Mouse (Mus musculus) large intestine, adult 2 months (tissue): Measurements from ENCODE around the gene Negr1. TPM values are rescaled to one million over a fixed set of nuclear protein-coding genes. Genes with fewer than 3 reads are reported as not detected.

ENCODE experiments used
- DNase-seq: peaks from one replicate; pipeline ENCODE4 v3.0.0-alpha.2; 2012; ENCODE audit warnings: low read depth, low spot score
- WGBS: fragments of 180-500 bp; shearing (Covaris S2); methylation state at CpG from one replicate; pipeline ENCODE4 v1.1.7; 2018; 5-methylcytosine and 5-hydroxymethylcytosine counted together
- polyA plus RNA-seq: library from polyadenylated mRNA; depleted of rRNA; stranded (reverse); fragments of >200 nt; gene quantifications from 2 replicates; pipeline ENCODE4 v1.2.3, GENCODE M21; 2012

Gene Negr1
- polyA plus RNA-seq, 1 experiment = 0.24 TPM

GRCm38 (mm10) chr3:156886915-156887314, 325.3 kb downstream of the Negr1 start:
- no peak for DNase-seq
- WGBS = 66% methylated on average over 3 of the region's 3 CpGs

- WGBS = 44% methylated on average over 4 of the region's 4 CpGs
- no peak for DNase-seq
These were observed 329.4 kb downstream of the Negr1 start for GRCm38 (mm10) chr3:156890986-156891385.

DNA sequence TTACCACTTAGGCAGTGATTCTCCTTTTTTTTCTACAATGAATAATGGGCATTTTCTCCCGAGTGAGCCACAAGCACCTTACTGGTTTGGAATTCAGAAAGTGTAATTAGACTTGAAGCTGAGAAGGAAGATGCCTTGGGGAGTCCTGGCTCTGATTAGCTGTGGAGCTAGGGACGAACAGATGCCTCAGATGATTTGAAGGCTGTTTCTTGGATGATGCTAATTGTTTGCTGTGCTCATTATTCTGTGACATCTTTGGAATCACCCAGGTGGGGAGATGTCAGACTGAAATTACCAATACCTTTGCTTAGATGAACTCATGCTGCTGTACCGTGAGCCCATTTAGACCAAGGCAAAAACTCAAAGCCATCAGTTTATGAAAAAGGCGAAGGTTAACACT, 333.7 kb downstream of the Negr1 start:
- DNase-seq = no peak
- WGBS = 61% methylated on average over 4 of the region's 4 CpGs

DNA sequence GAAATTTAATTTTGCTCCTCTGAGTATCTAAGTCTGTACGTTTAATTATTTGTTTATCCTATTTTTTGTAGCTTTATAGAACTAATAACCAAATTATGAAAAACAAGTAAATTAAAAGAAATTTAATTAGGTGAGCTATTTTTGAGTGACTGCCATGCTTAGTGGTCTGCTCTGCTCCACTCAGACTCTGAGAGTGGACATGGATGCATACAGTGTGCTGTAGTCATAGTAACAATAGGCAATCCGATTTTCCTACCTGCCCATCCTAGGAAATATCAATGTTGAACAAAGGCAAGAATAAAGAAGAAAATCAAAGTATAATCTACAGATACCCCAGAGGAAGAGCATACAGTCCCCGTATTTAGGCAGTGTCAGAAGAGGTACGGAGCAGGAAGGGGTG, 334.5 kb downstream of the Negr1 start:
- 75% methylated on average over 4 of the region's 4 CpGs for WGBS

GRCm38 (mm10) chr3:156896552-156896951, 335.0 kb downstream of the Negr1 start:
- DNase-seq = no peak
- 27% methylated on average over 1 of the region's 1 CpGs for WGBS

More for the DNA sequence above, 334.5 kb downstream of the Negr1 start:
- no peak for DNase-seq

DNA sequence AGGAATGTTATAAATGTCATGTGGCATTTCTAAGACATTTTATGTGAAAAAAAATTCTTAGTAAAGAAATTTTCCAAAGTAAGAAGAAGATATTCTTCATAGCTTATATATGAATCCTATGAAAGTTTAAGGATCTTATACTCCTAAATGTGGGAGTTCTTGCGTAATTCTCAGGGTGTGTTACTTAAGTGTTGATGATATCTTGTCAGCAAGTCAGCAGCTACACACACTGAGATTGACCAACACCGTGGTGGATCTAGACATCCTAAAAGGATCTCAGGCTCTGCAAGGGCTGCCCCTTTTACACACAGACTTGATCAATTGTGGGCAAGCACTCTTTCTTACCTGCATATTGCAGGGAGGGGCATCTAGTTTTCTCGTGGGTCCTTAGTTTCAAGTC, 339.5 kb downstream of the Negr1 start:
- WGBS = 82% methylated on average over 3 of the region's 3 CpGs

GRCm38 (mm10) chr3:156903925-156904576, 342.5 kb downstream of the Negr1 start:
- no peak for DNase-seq
- WGBS = 87% methylated on average over 9 of the region's 9 CpGs

More for the DNA sequence above, 339.5 kb downstream of the Negr1 start:
- DNase-seq = no peak

DNA sequence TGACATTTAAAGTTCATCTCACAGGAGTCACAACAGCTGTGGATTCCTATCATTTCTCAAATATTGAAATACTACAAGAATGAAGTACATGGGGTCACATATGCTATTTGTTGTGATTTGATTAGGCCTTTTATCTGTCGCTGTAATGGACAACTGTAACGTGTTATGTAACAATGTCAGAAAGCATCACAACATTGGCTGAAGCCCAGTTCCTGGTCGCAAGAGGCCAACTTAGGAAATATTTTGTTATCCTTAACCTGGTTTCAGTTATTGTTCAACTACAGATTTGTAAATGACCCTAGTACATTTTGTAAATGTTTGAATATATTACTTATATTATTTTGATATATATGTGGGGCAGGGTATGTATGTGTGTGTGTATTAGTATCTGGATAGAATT, 351.2 kb downstream of the Negr1 start:
- DNase-seq = no peak
- WGBS = 85% methylated on average over 3 of the region's 3 CpGs

GRCm38 (mm10) chr3:156921369-156921768, 359.8 kb downstream of the Negr1 start:
- no peak for DNase-seq

DNA sequence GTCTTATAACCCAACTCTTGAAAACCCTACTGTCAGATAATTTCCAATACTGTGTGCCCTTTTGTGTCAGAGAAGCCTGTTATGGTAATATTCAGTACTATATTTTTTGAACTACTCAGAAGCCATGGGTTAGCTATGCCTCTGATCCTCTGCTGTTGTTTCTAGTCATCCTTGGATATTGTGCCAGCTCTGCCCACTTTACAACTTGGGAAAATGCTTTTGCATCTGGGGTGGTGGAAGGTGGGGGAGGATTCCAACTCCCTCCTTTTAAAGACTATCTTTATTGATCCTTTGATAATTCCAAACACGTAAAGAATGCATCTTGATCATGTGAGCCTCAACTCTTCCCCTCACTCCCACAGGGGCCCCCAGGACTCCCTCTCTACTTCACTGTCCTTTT, 361.6 kb downstream of the Negr1 start:
- no peak for DNase-seq
- 63% methylated on average over 1 of the region's 1 CpGs for WGBS

GRCm38 (mm10) chr3:156925102-156925501, 363.5 kb downstream of the Negr1 start:
- 88% methylated on average over 5 of the region's 5 CpGs for WGBS
- DNase-seq = no peak

GRCm38 (mm10) chr3:156928396-156929061, 366.9 kb downstream of the Negr1 start:
- no peak for DNase-seq
- 55% methylated on average over 5 of the region's 5 CpGs for WGBS

- DNase-seq = no peak
- WGBS = 66% methylated on average over 3 of the region's 3 CpGs
These were observed 367.4 kb downstream of the Negr1 start for GRCm38 (mm10) chr3:156929062-156929397.

DNA sequence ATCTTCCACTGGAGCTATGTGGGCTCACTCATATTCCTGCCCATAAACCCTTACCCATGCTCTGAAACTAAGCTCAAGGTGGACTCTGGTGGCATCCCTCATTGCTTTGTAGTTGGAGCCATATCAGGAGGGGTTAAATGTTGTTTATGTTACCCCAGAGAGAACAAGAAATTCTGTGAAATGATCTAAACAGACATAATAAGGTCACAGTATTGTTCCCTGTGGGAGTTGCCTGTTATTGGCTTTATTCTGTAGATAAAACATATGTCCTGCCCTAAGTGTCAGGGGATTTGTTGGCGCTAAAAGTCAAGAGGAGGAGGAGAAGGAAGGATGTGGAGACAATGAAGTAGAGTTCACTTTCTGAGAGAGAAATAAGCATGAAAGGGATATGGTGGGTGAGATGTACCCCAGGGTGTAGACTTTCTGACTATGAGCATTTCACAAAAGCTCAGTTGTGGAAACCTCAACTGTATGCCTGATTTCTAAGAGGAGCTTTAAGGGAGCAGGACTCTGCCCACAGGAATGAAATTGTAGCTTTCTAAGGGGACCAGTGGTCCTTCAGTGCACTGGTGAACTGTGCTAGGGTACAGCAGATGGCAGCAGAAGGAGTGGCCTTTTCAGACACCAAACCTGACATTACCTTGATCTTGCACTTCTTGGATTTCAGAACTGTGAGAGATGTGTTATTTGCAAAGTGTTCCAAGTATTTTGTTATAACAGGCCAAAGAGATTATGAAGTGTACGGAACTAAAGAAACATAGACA, 368.3 kb downstream of the Negr1 start:
- 81% methylated on average over 2 of the region's 2 CpGs for WGBS
- no peak for DNase-seq

DNA sequence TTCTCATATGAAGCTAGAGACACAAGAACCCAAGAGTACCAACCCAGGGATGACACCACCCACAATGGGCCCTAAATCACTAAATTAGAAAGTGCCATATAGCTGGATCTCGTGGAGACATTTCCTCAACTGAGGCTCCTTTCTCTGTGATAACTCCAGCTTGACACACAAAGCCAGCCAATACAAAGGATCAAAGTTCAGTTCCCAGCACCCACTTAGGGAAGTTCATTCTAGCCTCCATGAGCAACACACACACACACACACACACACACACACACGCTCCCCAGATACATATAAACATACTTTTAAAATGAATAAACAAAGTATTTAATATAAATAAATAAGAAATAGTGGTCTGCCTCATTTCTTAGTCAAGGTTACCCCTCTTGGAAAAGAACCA, 369.4 kb downstream of the Negr1 start:
- 59% methylated on average over 2 of the region's 2 CpGs for WGBS
- DNase-seq = no peak

- 80% methylated on average over 1 of the region's 1 CpGs for WGBS
- no peak for DNase-seq
These were observed 369.9 kb downstream of the Negr1 start for GRCm38 (mm10) chr3:156931540-156931939.

DNA sequence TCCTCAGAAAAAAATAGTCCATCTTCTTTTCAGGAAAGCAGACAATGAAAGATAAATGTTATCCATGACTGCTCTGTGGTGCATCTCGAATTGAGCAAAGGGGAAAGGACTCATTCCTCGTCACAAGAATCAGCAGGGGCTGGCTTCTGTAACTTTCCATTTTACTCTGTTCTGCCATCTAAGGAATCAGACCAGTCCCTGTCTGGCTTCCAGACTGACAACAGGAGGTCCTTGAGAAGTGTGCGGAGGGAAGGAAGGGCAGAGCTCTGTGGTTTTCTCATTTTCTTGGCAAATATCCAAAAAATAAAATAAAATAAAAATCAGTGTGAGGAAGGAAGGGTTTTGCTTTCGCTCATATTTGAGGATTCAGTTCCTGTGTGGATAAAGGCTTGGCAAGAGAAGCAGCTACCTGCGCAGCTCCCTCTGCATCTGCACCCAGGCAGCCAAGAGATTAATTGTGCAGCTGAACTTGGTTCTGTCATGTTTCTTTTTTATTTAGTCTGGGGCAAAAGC, 373.2 kb downstream of the Negr1 start:
- no peak for DNase-seq

DNA sequence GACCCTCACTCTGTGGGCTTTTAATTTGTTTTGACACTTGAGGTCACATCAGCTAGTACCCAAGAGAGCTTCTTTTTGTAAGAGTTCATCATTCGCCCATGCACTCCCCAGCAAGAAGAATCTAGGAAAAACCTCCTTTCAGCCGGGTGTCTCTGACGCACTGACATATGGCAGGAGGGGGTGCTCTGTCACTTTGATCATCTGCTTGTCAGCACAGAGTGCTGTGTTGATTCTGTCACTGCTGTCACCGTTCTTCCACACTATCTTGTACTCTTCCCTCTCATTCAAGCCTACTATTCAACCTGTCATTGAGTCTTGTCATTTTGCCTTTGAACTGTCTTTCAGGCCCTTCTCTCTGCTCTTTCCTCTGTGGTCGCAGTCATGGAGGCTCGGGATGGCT, 385.8 kb downstream of the Negr1 start:
- WGBS = 82% methylated on average over 6 of the region's 6 CpGs
- no peak for DNase-seq

More for the DNA sequence above, 373.2 kb downstream of the Negr1 start:
- WGBS = 69% methylated on average over 5 of the region's 5 CpGs

- no peak for DNase-seq
- 79% methylated on average over 6 of the region's 6 CpGs for whole genome bisulfite sequencing
These were observed 391.4 kb downstream of the Negr1 start for GRCm38 (mm10) chr3:156952970-156953369.

DNA sequence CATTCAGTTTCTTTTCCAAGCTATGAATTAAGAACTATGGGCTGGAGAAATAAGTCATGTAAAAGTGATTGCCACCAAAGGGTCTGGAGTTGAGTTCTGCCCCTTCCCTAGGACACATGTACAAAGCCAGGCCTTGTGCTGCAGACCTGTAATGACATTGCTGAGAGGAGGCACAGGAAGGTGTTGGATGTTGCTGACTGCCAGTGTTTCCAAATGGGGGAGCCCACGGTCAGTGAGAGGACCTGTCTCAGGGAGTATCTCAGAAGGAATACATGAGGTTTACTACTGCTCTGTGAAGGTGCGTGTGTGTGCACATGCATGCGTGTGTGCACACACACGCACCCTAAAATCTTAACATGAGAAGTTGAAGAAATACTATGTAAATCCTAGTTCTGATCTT, 393.5 kb downstream of the Negr1 start:
- DNase-seq = no peak
- 79% methylated on average over 4 of the region's 4 CpGs for WGBS

DNA sequence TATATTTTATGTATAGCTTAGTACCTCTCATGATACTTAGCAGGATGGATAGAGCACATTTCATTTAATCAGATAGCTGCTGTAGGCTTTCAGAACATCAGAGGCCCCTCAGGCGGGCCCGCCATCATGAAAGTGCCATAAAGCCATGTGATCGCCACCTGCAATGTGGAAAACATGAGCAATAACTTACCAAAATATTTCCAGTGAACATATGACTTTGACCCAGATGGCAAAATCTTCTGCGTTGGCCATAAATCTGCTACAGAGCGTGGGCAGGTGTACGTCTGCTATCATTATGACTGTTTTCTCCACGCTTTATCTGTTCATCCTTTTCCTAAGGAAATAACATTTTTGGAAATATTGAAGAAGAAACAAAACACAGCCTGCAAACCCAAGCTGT, 397.0 kb downstream of the Negr1 start:
- DNase-seq = no peak
- 89% methylated on average over 7 of the region's 7 CpGs for WGBS
